Mouse (Mus musculus) liver, embryonic 13.5 days (tissue): ENCODE results near the gene Msh5. TPM values are rescaled to one million over a fixed set of nuclear protein-coding genes. Genes with fewer than 3 reads are reported as not detected.

ENCODE experiments used
- ATAC-seq: fragments of 200-750 bp; cut with Nextera tagmentation; 2 replicates; pipeline ENCODE4 v1.8.0; 2017; ENCODE audit warnings: low read depth, mild to moderate bottlenecking, moderate number of reproducible peaks, moderate library complexity
- DNase-seq: peaks from one replicate; pipeline ENCODE4 v3.0.0; 2022
- H3K27ac ChIP-seq: fragments of 300-500 bp; sonication (generic); 2 replicates; pipeline ENCODE4 v1.5.1; 2015; ENCODE audit warnings: moderate library complexity, mild to moderate bottlenecking, inconsistent platforms
- H3K27me3 ChIP-seq: fragments of 300-500 bp; sonication (generic); 2 replicates; pipeline ENCODE4 v1.6.1; 2015; ENCODE audit warnings: mild to moderate bottlenecking, inconsistent platforms
- H3K36me3 ChIP-seq: fragments of 300-500 bp; sonication (generic); 2 replicates; pipeline ENCODE4 v1.6.1; 2015; ENCODE audit warnings: mild to moderate bottlenecking, inconsistent platforms
- H3K4me1 ChIP-seq: fragments of 300-500 bp; sonication (generic); replicated peaks from 2 replicates; pipeline ENCODE4 v1.6.1; 2015; ENCODE audit warnings: inconsistent platforms
- H3K4me2 ChIP-seq: fragments of 300-500 bp; sonication (generic); 2 replicates; pipeline ENCODE4 v1.6.1; 2015; ENCODE audit warnings: inconsistent platforms, mild to moderate bottlenecking, moderate library complexity
- H3K4me3 ChIP-seq: fragments of 300-500 bp; sonication (generic); replicated peaks from 2 replicates; pipeline ENCODE4 v1.5.1; 2015; ENCODE audit warnings: mild to moderate bottlenecking, inconsistent platforms
- H3K9ac ChIP-seq: fragments of 300-500 bp; sonication (generic); 2 replicates; pipeline ENCODE4 v1.6.1; 2015; ENCODE audit warnings: mild to moderate bottlenecking, inconsistent platforms
- H3K9me3 ChIP-seq: fragments of 300-500 bp; sonication (generic); replicated peaks from 2 replicates; pipeline ENCODE4 v1.6.1; 2016; ENCODE audit warnings: inconsistent platforms
- WGBS: fragments of 180-500 bp; shearing (Covaris S2); methylation state at CpG from one replicate; pipeline ENCODE4 v1.1.7; 2015; ENCODE audit not compliant: insufficient replicate concordance; 5-methylcytosine and 5-hydroxymethylcytosine counted together
- polyA plus RNA-seq: library from polyadenylated mRNA; unstranded; fragments of >200 nt; fragmentation: Nextera tagmentation; extraction: Ambion mirVana; gene quantifications from 2 replicates; pipeline ENCODE4 v1.2.1, GENCODE M21; 2015

Msh5 gene
- polyA plus RNA-seq, 1 experiment from 2014 or later = 3.4 TPM

GRCm38 (mm10) chr17:35082841-35083576, 36.5 kb upstream of the Msh5 start:
- H3K27ac ChIP-seq = 0 out of 2 replicates have a peak overlapping the region, but pooled peaks have one; percentile 7
- no peak overlapping the region for H3K9ac ChIP-seq
- no peaks in the 10 kb centered on the region for H3K36me3 ChIP-seq
- no peak overlapping the region for H3K4me2 ChIP-seq
- H3K4me3 ChIP-seq = no peak overlapping the region
- 83% methylated on average over 16 of the region's 16 CpGs for WGBS
- H3K4me1 ChIP-seq = peaks cover 46% of the 10 kb centered on the region
- DNase-seq (no peak), ATAC-seq (no peak)
- no peaks in the 10 kb centered on the region for H3K9me3 ChIP-seq
- H3K27me3 ChIP-seq = peaks cover 8% of the 10 kb centered on the region; the same call in 1 of the 2 replicates

GRCm38 (mm10) chr17:35080710-35081109, 34.2 kb upstream of the Msh5 start:
- Histone ChIP-seq H3K9ac (peak overlapping the region; percentile 64), H3K27me3 (peaks cover 17% of the 10 kb centered on the region; the same call in 1 of the 2 replicates), H3K9me3 (no peaks in the 10 kb centered on the region), H3K4me1 (peaks cover 62% of the 10 kb centered on the region), H3K4me2 (peak overlapping the region; percentile 73), H3K4me3 (no peak overlapping the region), H3K27ac (peak overlapping the region; percentile 88), H3K36me3 (no peaks in the 10 kb centered on the region)
- ATAC-seq = no peak
- DNase-seq = no peak
- 81% methylated on average over 4 of the region's 4 CpGs for WGBS

DNA sequence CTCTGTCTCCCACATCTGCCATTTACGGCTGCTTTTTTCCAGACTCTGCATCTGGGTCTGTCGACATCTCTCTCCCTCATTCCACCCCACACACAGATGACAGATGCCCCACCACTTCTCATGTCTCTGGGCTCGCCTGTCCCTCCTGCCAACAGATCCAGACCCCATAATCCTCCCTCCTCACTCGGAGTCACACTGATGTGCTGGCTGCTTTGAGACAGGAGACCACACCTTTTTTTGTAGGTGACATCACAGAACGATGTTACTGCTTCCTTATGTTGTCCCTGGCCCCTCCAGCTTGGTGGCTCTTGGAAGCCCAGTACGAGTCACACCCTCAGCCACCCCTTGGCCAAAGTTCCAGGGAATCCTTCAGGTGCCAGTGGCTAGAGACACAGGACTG, 33.7 kb upstream of the Msh5 start:
- Histone ChIP-seq H3K4me1 (peaks cover 57% of the 10 kb centered on the region), H3K9ac (peak overlapping the region; percentile 64), H3K36me3 (no peaks in the 10 kb centered on the region), H3K27ac (peak overlapping the region; percentile 88), H3K4me3 (peak overlapping the region; percentile 37), H3K27me3 (peaks cover 17% of the 10 kb centered on the region; the same call in 1 of the 2 replicates), H3K4me2 (peak overlapping the region; percentile 73), H3K9me3 (no peaks in the 10 kb centered on the region)
- WGBS = 21% methylated on average over 6 of the region's 6 CpGs
- DNase-seq (peak; percentile 22), ATAC-seq (peak; percentile 63)

DNA sequence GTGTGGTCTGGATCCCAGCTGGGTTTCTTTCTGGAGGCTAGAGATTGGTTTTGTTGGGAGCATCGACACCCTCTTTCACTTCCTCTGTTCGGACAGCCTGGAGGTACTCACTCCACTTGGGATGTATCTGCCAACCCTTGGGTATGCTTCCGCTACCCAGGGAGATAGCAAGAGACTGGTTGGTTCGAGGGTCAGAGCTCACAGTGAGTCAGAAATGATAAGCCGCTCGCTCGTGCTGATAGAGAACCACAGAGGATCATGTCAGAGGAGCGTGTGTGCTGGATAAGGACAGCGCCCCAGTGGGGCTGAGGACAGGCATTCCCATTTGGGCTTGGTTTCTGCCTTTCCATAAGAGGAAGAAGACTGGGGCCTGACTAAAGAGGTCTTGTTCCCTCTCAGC, 33.2 kb upstream of the Msh5 start:
- DNase-seq (peak; percentile 77), ATAC-seq (peak; percentile 98)
- H3K4me1 ChIP-seq = peaks cover 53% of the 10 kb centered on the region
- H3K9me3 ChIP-seq = no peaks in the 10 kb centered on the region
- H3K36me3 ChIP-seq = no peaks in the 10 kb centered on the region
- peaks cover 17% of the 10 kb centered on the region; the same call in 1 of the 2 replicates for H3K27me3 ChIP-seq
- H3K27ac ChIP-seq = peak overlapping the region; percentile 88
- peak overlapping the region; percentile 64 for H3K9ac ChIP-seq
- peak overlapping the region; percentile 37 for H3K4me3 ChIP-seq
- peak overlapping the region; percentile 73 for H3K4me2 ChIP-seq
- 10% methylated on average over 9 of the region's 9 CpGs for WGBS

DNA sequence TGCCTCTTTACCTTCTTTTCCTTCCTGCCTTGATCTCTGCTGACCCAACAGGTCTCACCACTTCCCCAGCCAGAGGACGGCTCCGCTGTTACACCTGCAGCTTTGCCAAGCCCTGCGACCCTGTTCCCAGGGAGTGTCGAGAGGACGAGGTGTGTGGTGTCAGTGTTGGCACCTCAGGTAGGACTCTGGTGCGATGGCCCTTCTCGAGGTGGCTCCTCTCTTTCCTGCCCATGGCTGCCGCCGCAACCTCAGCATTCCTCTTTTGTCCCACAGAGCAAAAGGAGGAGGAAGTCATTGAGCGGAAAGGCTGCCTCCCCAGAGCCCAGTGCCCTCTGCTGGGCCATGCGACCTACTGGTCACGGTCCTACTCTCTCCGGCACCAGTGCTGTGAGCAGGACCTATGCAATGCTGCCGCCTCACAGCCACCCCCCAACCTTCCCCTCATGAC, 31.3 kb upstream of the Msh5 start, which contains the start of gene Ly6g6d:
TSS of gene Ly6g6d (minus strand) at position 280 of the 448 bp plus-strand sequence.
- Histone ChIP-seq H3K4me2 (peak within 1 kb of the TSS; percentile 32), H3K4me1 (peaks cover 56% of the 10 kb centered on the region), H3K27me3 (peaks cover 29% of the 10 kb centered on the region), H3K36me3 (no peaks in the 10 kb centered on the region), H3K9me3 (no peaks in the 10 kb centered on the region), H3K27ac (no peak within 1 kb of the TSS), H3K4me3 (no peak within 1 kb of the TSS; the same call in 1 of the 2 replicates), H3K9ac (0 out of 2 replicates have a peak within 1 kb of the TSS, but pooled peaks have one; percentile 28)
- no peak for DNase-seq
- 13% methylated on average over 14 of the region's 14 CpGs for WGBS
- ATAC-seq = no peak

DNA sequence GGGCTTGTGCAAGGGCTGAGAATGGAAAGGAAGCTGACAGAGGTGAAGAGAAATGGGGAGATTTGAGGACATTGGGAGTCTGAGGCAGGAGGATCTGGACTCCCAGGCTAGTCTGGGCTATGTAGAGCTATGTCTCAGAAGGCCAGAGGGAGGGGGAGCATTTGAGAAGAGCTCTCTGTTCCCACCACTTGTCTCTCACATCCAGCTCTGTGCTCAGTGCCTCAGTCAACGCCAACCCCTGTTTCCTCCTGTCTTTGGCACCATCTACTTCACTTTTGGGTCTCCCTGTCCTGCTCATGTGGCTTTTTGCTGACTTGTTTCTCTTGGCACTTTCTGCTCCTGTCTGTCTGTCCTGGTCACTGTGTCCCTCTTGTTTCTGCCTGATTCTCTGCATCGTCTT, 30.7 kb upstream of the Msh5 start:
- ATAC-seq (no peak), DNase-seq (no peak)
- peaks cover 31% of the 10 kb centered on the region for H3K27me3 ChIP-seq
- H3K9ac ChIP-seq = no peak overlapping the region
- H3K9me3 ChIP-seq = no peaks in the 10 kb centered on the region
- peak overlapping the region; percentile 32; the same call in 1 of the 2 replicates for H3K4me2 ChIP-seq
- H3K27ac ChIP-seq = no peak overlapping the region
- no peak overlapping the region for H3K4me3 ChIP-seq
- WGBS = 27% methylated on average over 2 of the region's 2 CpGs
- no peaks in the 10 kb centered on the region for H3K36me3 ChIP-seq
- H3K4me1 ChIP-seq = peaks cover 56% of the 10 kb centered on the region

GRCm38 (mm10) chr17:35076507-35077176, 30.1 kb upstream of the Msh5 start, which contains the start of gene Ly6g6e:
Ly6g6e (plus strand) TSS chr17:35076902.
- Histone ChIP-seq H3K9ac (0 out of 2 replicates have a peak within 1 kb of the TSS, but pooled peaks have one; percentile 28), H3K4me3 (no peak within 1 kb of the TSS; the same call in 1 of the 2 replicates), H3K27me3 (peaks cover 35% of the 10 kb centered on the region), H3K4me2 (peak within 1 kb of the TSS; percentile 32), H3K9me3 (no peaks in the 10 kb centered on the region), H3K36me3 (no peaks in the 10 kb centered on the region), H3K27ac (no peak within 1 kb of the TSS), H3K4me1 (peaks cover 56% of the 10 kb centered on the region)
- no peak for DNase-seq
- 41% methylated on average over 10 of the region's 10 CpGs for WGBS
- no peak for ATAC-seq

DNA sequence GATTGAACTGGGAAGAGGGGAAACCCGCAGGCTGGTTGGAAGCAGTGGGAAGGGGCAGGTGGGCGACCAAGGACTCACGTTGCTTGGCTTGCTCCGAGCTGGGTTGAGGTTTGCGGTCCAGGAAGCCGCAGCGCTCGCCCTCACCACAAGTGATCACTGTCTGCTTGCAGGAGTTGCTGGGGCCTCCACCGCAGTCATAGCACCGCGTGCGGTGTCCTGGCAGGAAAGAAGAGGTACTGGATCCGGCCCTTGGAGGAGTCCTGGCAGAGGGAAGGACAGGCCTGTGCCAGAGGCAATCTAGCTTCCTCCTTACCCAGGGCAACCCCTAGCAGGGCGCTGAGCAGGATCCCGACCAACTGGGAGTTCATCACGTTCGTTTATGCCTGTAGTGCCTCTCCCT, 27.6 kb upstream of the Msh5 start:
- Histone ChIP-seq H3K4me1 (peaks cover 41% of the 10 kb centered on the region), H3K27ac (no peak overlapping the region), H3K4me2 (no peak overlapping the region), H3K9ac (0 out of 2 replicates have a peak overlapping the region, but pooled peaks have one; percentile 6), H3K4me3 (no peak overlapping the region), H3K9me3 (no peaks in the 10 kb centered on the region), H3K27me3 (peaks cover 45% of the 10 kb centered on the region), H3K36me3 (no peaks in the 10 kb centered on the region)
- 20% methylated on average over 17 of the region's 17 CpGs for WGBS
- ATAC-seq (no peak; the same call in 1 of the 2 replicates), DNase-seq (no peak)

DNA sequence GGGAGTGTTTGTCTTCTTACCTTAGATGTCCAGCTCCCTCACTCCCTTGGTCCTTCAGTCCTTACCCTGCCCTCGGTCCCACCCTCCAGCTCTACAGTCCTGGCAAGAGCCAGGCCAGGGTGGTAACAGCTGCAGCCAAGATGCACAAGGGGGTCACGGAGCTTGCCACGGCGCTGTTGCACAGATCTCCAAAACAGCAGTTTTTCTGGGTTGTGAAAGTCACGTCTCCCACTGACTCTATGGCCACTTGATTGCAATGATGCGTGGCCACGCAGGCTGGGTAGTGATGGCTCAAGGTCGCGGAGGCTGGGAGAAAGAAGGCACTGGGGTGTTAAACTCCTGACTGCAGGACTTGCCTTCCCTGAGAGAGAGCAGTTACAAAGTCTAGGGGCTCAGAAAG, 24.9 kb upstream of the Msh5 start:
- Histone ChIP-seq H3K4me3 (no peak overlapping the region), H3K27ac (no peak overlapping the region), H3K4me1 (peaks cover 23% of the 10 kb centered on the region), H3K27me3 (peaks cover 54% of the 10 kb centered on the region), H3K9ac (no peak overlapping the region), H3K36me3 (no peaks in the 10 kb centered on the region), H3K4me2 (no peak overlapping the region), H3K9me3 (no peaks in the 10 kb centered on the region)
- ATAC-seq (no peak), DNase-seq (no peak)
- WGBS = 71% methylated on average over 9 of the region's 9 CpGs

DNA sequence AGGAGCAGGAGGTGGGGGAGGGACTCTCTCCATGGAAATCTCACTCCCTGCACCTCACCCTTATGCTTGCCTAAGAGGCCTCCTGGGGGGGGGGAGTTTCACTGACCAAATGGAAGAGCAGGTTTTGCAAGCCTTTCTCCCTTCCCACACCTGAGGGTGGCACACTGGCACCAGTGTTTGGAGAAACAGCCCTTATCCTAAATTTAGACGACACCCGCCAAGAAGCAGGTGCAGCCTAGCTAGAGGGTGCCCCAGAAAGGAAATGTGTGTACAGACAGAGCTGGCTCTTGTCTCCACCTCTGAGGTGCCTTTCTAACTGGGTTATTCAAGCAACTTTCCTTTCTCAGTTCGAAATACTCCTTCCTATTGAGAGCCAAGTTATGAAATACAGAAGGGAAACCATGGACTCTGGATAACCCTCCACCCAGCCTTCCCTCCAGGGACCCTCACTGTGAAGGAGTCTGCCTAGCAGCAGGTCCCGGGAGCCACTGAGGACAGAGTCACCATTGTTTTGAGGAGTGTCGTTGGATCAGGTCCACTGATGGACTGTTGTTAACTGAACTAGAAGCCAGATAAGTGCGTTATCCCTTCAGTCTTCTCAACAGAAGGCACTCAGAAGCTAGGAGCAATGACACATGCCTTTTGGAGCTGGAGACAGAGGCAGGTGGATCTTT, 24.1 kb upstream of the Msh5 start:
- Histone ChIP-seq H3K4me1 (peaks cover 28% of the 10 kb centered on the region), H3K36me3 (no peaks in the 10 kb centered on the region), H3K27ac (no peak overlapping the region), H3K4me3 (no peak overlapping the region), H3K9me3 (no peaks in the 10 kb centered on the region), H3K9ac (no peak overlapping the region), H3K27me3 (peaks cover 62% of the 10 kb centered on the region), H3K4me2 (no peak overlapping the region)
- WGBS = 38% methylated on average over 6 of the region's 6 CpGs
- ATAC-seq (no peak), DNase-seq (no peak)
